In genomic region chr5:92948972-92949745, GRCm38 (mm10) we compare ENCODE assay signal across 12 mouse cellular contexts.
DNase-seq lines count a peak whose midpoint lies in the region; ATAC-seq and TF ChIP-seq lines count a peak whose summit lies in the region.
"Had no signal": no experiment of that assay in that cellular context is flagged by ENCODE, and none has a peak within 500 bp of the region (broad histone marks: within the 10 kb centered on the region; RNA-seq: fewer than 3 reads in every experiment).

No protein-coding gene starts in this region.

- H3K9me3 ChIP-seq in heart, embryonic 10.5 days, result no peaks in the 10 kb centered on the region
- no peaks in the 10 kb centered on the region for H3K9me3 ChIP-seq in lung, embryonic 16.5 days (ENCODE audit: control insufficient read depth, low read length)
- H3K9me3 ChIP-seq in forebrain, embryonic 14.5 days (replicated peaks; ENCODE audit: control insufficient read depth, low read length), result no peaks in the 10 kb centered on the region
- H3K9me3 ChIP-seq: limb, embryonic 15.5 days had no signal

- TF ChIP-seq POLR2A in heart, adult 2 months (IDR thresholded peaks at IDR 0.05; ENCODE audit: insufficient read depth, low read depth, low read length), result no peak

- WGBS in heart, embryonic 10.5 days, result 76% methylated on average over 14 of the region's 14 CpGs
- WGBS in heart, adult 2 months, result 88% methylated on average over 14 of the region's 14 CpGs
- 59% methylated on average over 14 of the region's 14 CpGs for WGBS in lung, embryonic 16.5 days
- WGBS in forebrain, embryonic 14.5 days, result 71% methylated on average over 14 of the region's 14 CpGs

- TF ChIP-seq EP300 in heart, adult 2 months (IDR thresholded peaks at IDR 0.05; ENCODE audit: insufficient read depth, low read depth, low read length), result no peak

- DNase-seq in heart, embryonic 10.5 days (ENCODE audit: low spot score), result no peak
- no peak for DNase-seq in heart, adult 2 months
- DNase-seq in lung, adult 18-20 months, result no peak
- peak; percentile 74 for DNase-seq in forebrain, embryonic 14.5 days (ENCODE audit: low spot score)
- no peak for DNase-seq in embryo, embryonic 11 days
- no peak for DNase-seq in urinary bladder, postnatal 25 days (ENCODE audit: low spot score)
- DNase-seq: kidney, adult 18-20 months had no signal

- no peaks in the 10 kb centered on the region for H3K79me2 ChIP-seq in heart, adult 2 months (replicated peaks; ENCODE audit: control insufficient read depth, insufficient read depth, low read length)

- peaks cover 23% of the 10 kb centered on the region for H3K4me1 ChIP-seq in heart, embryonic 10.5 days
- peaks cover 2% of the 10 kb centered on the region for H3K4me1 ChIP-seq in heart, adult 2 months (ENCODE audit: control insufficient read depth, insufficient read depth, low read length)
- no peaks in the 10 kb centered on the region for H3K4me1 ChIP-seq in lung, embryonic 16.5 days (replicated peaks; ENCODE audit: control insufficient read depth, insufficient read depth, low read length)
- 0 out of 2 replicates have a peak, but pooled peaks cover 2% of the 10 kb centered on the region for H3K4me1 ChIP-seq in forebrain, embryonic 14.5 days (ENCODE audit: control insufficient read depth, insufficient read depth, low read length)

- H3K4me3 ChIP-seq in heart, embryonic 10.5 days, result no peak overlapping the region
- no peak overlapping the region for H3K4me3 ChIP-seq in heart, adult 2 months
- H3K4me3 ChIP-seq in lung, embryonic 16.5 days (ENCODE audit: low read length), result no peak overlapping the region
- H3K4me3 ChIP-seq in forebrain, embryonic 14.5 days (ENCODE audit: low read depth, low read length), result no peak overlapping the region
- H3K4me3 ChIP-seq: limb, embryonic 15.5 days had no signal

- no peak overlapping the region for H3K9ac ChIP-seq in heart, adult 2 months (ENCODE audit: low read depth, low read length)
- H3K9ac ChIP-seq in lung, embryonic 16.5 days (ENCODE audit: low read length), result no peak overlapping the region
- H3K9ac ChIP-seq in forebrain, embryonic 14.5 days (ENCODE audit: low read length), result no peak overlapping the region
- H3K9ac ChIP-seq: limb, embryonic 15.5 days had no signal

- no peak overlapping the region for H3K4me2 ChIP-seq in lung, embryonic 16.5 days (ENCODE audit: low read depth, low read length)
- no peak overlapping the region for H3K4me2 ChIP-seq in forebrain, embryonic 14.5 days (ENCODE audit: low read length)
- H3K4me2 ChIP-seq: limb, embryonic 15.5 days had no signal

- peak overlapping the region; percentile 69; the same call in 1 of the 2 replicates for H3K27ac ChIP-seq in heart, embryonic 10.5 days
- H3K27ac ChIP-seq in heart, adult 2 months, result no peak overlapping the region
- H3K27ac ChIP-seq in lung, embryonic 16.5 days (ENCODE audit: low read length), result no peak overlapping the region
- peak overlapping the region; percentile 64 for H3K27ac ChIP-seq in forebrain, embryonic 14.5 days (ENCODE audit: low read depth, low read length)
- H3K27ac ChIP-seq: limb, embryonic 15.5 days had no signal

- peaks cover 85% of the 10 kb centered on the region for H3K36me3 ChIP-seq in heart, embryonic 10.5 days
- no peaks in the 10 kb centered on the region for H3K36me3 ChIP-seq in heart, adult 2 months (ENCODE audit: control insufficient read depth, insufficient read depth, low read length)
- peaks cover 12% of the 10 kb centered on the region for H3K36me3 ChIP-seq in lung, embryonic 16.5 days (ENCODE audit: control insufficient read depth, insufficient read depth, low read length)
- peaks cover 23% of the 10 kb centered on the region for H3K36me3 ChIP-seq in forebrain, embryonic 14.5 days (ENCODE audit: control insufficient read depth, insufficient read depth, low read length)
- H3K36me3 ChIP-seq: G1E had no signal

- ATAC-seq in lung, embryonic 16.5 days (ENCODE audit: low read depth), result peak; percentile 38; the same call in 1 of the 2 replicates
- ATAC-seq in forebrain, embryonic 14.5 days, result peak; percentile 83
- ATAC-seq in megakaryocyte progenitor cell, adult 5-6 weeks (replicated peaks; ENCODE audit: poor library complexity), result 0 out of 2 replicates have a peak, but pooled peaks have one; percentile 31
- ATAC-seq: activated CD4-positive, CD25-positive, alpha-beta regulatory T cell, adult 4 months had no signal

- no peak for TF ChIP-seq CTCF in heart, adult 2 months (IDR thresholded peaks at IDR 0.05)

- intact Hi-C loops in heart, adult 2 months (cut with DNase I), result no loop called here

- no peaks in the 10 kb centered on the region for H3K27me3 ChIP-seq in heart, embryonic 10.5 days (ENCODE audit: insufficient read depth, poor library complexity, severe bottlenecking)
- H3K27me3 ChIP-seq in heart, adult 2 months (ENCODE audit: control insufficient read depth, insufficient read depth, low read length), result no peaks in the 10 kb centered on the region
- H3K27me3 ChIP-seq in lung, embryonic 16.5 days (ENCODE audit: control insufficient read depth, insufficient read depth, low read depth, low read length), result no peaks in the 10 kb centered on the region
- H3K27me3 ChIP-seq in forebrain, embryonic 14.5 days (replicated peaks; ENCODE audit: control insufficient read depth, insufficient read depth, low read length), result no peaks in the 10 kb centered on the region
- H3K27me3 ChIP-seq: limb, embryonic 15.5 days had no signal

Comparison
In these comparisons a context has a peak if more than half of its experiments do, and no peak if none do; other contexts are left out.
1. H3K27ac ChIP-seq: peak in heart, embryonic 10.5 days (single experiment) and forebrain, embryonic 14.5 days (single experiment); none in heart, adult 2 months (single experiment) and lung, embryonic 16.5 days (single experiment).
2. ATAC-seq: peak in every context shown above with its lines; median percentile 83 in forebrain, embryonic 14.5 days; 38 in lung, embryonic 16.5 days; 31 in megakaryocyte progenitor cell, adult 5-6 weeks.